Mouse (Mus musculus): ENCODE results near the gene Pisd.

DNA sequence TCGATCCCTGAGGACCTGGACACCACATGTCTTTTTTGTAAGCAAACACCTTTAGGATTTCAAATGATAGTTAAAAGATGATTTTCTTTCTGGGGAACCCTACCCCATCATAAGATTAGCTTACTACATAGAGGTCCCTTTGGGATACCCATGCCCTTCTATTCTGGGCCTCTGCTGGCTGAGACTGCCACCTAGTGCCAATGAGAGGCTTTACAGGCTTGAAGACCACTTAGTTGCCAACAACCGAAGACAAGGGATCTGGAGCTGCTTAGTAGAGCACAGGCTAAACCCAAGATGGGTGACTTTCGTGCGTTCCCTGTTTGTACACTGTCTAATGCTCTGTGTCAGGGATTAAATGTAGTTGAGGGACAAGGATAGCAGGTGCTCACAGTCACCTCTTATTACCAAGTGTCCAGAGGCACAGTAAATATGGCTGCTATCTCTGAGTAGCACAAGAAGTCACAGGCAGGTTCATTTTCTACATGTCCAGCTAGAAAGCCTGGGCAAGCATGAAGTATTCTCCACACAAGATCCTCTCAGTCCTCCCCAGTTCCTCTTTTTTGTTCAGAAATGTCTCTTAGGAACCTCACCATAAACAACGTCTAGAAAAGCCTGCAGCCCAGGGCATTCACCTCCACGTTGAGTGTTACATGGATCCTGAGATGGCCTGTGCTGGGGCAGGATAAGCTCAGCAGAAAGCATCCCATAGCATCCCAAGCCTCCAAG, 37.6 kb downstream of the Pisd start:
- TF ChIP-seq POLR2A (IDR thresholded peaks at IDR 0.05; ENCODE audit: control insufficient read depth, low read depth, low read length) (no peak), CTCF (IDR thresholded peaks at IDR 0.05; ENCODE audit: control insufficient read depth, insufficient read depth, insufficient replicate concordance, low read depth, low read length) (peak; percentile 46; the same call in 1 of the 2 replicates)
